Mouse (Mus musculus): ENCODE measurements around the gene Apbb1. TPM values are rescaled to one million over a fixed set of nuclear protein-coding genes. Genes with fewer than 3 reads are reported as not detected.
A peak's percentile ranks its signal among the peaks of the same experiment; 100 is the strongest.

Apbb1 gene
- 0.01 and 0.19 TPM in 2 replicates for polyA plus RNA-seq (2012)

DNA sequence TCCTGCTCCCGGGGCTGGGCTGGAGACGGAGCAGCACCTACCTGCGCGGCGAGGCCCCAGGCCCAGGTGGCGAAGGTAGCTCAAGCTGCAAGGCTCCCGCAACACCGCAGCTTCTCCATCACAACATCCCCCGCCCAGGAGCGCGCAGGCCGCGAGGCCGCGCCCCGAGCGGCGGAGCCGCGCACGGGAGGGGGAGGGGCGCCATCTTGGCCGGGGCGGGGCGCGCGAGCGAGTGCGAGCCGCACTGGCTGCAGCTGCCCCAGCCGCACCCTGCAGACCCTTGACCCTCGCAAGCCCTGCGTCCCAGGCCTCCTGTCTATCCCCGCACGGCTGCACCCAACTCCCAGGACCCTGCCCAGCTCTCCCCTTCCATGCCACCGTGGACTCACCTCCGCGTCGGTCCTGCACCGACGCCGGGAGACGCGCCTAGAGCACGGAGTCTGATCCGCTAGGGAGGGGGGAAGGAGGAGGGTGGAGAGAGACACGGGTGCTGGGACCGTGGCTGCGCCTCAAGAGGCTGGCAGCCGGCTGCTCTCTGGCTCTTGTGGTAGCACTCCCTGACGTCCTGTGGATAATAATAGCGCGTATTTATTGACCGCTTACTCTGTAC lies at the start of gene Apbb1:
TSS of gene Apbb1 (minus strand) at position 560 of the 610 bp plus-strand sequence.
- H3K36me3 ChIP-seq (ENCODE audit: control insufficient read depth) = no peaks in the 10 kb centered on the region
- no peaks in the 10 kb centered on the region for H3K9me3 ChIP-seq (ENCODE audit: control insufficient read depth, low read length)
- H3K4me1 ChIP-seq (ENCODE audit: control insufficient read depth) = peaks cover 9% of the 10 kb centered on the region
- peak within 1 kb of the TSS; percentile 63 for H3K4me3 ChIP-seq (replicated peaks)
- TF ChIP-seq TAL1 (IDR thresholded peaks at IDR 0.05; ENCODE audit: low read length) (no peak), GATA1 (IDR thresholded peaks at IDR 0.05; ENCODE audit: low read length) (no peak)
- peaks cover 34% of the 10 kb centered on the region for H3K27me3 ChIP-seq (ENCODE audit: control insufficient read depth)

DNA sequence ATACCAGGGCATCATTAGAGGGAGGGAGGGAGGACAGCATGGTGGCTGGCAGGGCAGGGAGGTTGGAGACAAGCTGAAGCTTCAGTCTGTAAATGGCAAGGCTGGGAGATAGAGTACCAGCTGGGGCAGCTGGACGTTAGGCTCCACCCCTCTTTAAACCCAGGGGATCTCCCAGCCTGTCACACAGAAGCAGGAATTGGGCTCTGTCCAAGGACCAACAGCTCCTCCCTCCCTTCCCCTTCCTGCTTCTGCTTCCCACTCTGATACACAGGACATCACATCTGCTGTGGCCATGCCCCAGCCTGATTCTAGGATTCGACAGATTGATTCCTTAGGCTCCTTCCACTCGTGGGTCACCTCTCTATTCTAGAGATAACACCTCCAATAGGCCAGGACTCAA lies 47.2 kb upstream of the Apbb1 start:
- H3K4me1 ChIP-seq (ENCODE audit: control insufficient read depth) = peaks cover 11% of the 10 kb centered on the region
- no peaks in the 10 kb centered on the region for H3K36me3 ChIP-seq (ENCODE audit: control insufficient read depth)
- peaks cover 30% of the 10 kb centered on the region for H3K27me3 ChIP-seq (ENCODE audit: control insufficient read depth)
- no peaks in the 10 kb centered on the region for H3K9me3 ChIP-seq (ENCODE audit: control insufficient read depth, low read length)
- TF ChIP-seq GATA1 (IDR thresholded peaks at IDR 0.05; ENCODE audit: low read length) = no peak
- TF ChIP-seq TAL1 (IDR thresholded peaks at IDR 0.05; ENCODE audit: low read length) = no peak
- no peak overlapping the region for H3K4me3 ChIP-seq (replicated peaks)

DNA sequence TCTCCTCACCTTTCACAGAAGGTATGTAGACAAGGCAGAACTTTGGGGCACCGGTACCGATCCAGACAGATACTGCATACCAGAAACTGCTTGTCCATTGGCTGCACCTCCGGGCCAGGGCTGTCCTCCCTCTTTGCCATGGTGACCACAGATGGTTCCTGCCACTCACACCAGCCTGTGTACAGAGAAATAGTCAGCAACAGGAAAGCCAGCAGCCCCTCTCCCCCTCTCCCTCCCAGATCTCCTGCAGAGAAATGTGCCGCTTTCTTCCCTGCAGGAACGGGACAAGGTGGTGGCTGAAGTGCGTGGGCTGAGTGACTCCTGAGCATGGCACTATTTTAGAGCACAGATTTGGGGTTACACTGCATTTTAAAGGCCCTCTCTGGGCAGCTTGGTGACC lies 43.9 kb upstream of the Apbb1 start:
- no peaks in the 10 kb centered on the region for H3K9me3 ChIP-seq (ENCODE audit: control insufficient read depth, low read length)
- no peaks in the 10 kb centered on the region for H3K4me1 ChIP-seq (ENCODE audit: control insufficient read depth)
- peaks cover 3% of the 10 kb centered on the region for H3K27me3 ChIP-seq (ENCODE audit: control insufficient read depth)
- TF ChIP-seq GATA1 (IDR thresholded peaks at IDR 0.05; ENCODE audit: low read length) (no peak), TAL1 (IDR thresholded peaks at IDR 0.05; ENCODE audit: low read length) (no peak)
- H3K36me3 ChIP-seq (ENCODE audit: control insufficient read depth) = no peaks in the 10 kb centered on the region
- H3K4me3 ChIP-seq (replicated peaks) = no peak overlapping the region

DNA sequence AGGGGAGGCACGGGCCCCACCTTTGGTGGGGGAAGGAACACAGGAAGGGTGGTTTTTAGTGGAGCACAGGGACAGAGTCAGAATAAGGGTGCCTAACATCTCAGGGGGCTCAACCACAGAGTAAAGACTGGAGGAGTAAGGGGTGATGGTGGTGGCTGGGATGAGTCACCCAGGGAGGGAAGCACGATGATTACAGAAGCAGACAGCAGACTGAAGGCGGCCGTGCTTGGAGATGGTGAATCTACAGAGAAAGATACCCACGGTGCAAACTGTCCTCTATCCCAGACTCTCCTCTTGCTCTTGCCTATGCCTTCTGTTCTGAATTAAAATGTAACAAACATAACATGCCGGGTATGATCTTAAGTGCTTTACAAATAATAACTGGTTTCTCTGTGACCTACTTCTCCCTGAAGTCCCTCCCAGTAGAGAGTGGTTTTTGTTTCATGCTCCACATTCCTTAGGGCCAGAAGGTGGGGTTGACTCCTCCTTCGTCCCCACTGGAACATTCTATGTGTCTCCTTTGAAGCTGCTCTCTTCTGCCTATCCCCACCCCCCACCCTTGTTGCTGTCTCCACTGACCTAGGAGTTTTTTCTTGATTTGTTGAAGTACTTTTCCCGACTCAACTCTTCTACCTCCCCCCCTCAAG lies 40.3 kb upstream of the Apbb1 start:
- TF ChIP-seq TAL1 (IDR thresholded peaks at IDR 0.05; ENCODE audit: low read length) (no peak), GATA1 (IDR thresholded peaks at IDR 0.05; ENCODE audit: low read length) (no peak)
- Histone ChIP-seq H3K36me3 (ENCODE audit: control insufficient read depth) (peaks cover 10% of the 10 kb centered on the region; the same call in 1 of the 2 replicates), H3K27me3 (ENCODE audit: control insufficient read depth) (no peaks in the 10 kb centered on the region), H3K4me1 (ENCODE audit: control insufficient read depth) (no peaks in the 10 kb centered on the region), H3K9me3 (ENCODE audit: control insufficient read depth, low read length) (no peaks in the 10 kb centered on the region), H3K4me3 (replicated peaks) (no peak overlapping the region)

DNA sequence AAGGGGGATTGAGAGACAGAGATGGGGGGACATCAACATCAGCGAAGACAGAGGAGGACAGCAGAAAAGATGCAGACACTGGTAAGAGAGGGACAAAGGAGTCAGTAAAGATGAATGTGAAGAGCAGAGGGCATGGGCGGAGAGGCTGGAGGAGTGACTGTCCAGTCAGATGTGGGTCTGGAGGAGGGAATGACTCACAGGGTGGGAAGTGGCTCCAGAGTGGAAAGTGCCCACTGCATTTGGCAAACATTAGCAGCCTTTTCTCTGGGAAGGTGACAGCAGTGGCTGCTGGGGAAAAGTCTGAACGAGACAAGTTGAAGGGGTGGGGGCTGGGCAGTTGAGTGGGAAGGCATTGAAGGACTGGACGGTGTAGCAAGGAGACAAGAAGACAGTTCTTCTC lies 39.6 kb upstream of the Apbb1 start:
- Histone ChIP-seq H3K27me3 (ENCODE audit: control insufficient read depth) (no peaks in the 10 kb centered on the region), H3K4me1 (ENCODE audit: control insufficient read depth) (no peaks in the 10 kb centered on the region), H3K9me3 (ENCODE audit: control insufficient read depth, low read length) (no peaks in the 10 kb centered on the region), H3K36me3 (ENCODE audit: control insufficient read depth) (peaks cover 10% of the 10 kb centered on the region; the same call in 1 of the 2 replicates), H3K4me3 (replicated peaks) (no peak overlapping the region)
- TF ChIP-seq TAL1 (IDR thresholded peaks at IDR 0.05; ENCODE audit: low read length) (no peak), GATA1 (IDR thresholded peaks at IDR 0.05; ENCODE audit: low read length) (no peak)

DNA sequence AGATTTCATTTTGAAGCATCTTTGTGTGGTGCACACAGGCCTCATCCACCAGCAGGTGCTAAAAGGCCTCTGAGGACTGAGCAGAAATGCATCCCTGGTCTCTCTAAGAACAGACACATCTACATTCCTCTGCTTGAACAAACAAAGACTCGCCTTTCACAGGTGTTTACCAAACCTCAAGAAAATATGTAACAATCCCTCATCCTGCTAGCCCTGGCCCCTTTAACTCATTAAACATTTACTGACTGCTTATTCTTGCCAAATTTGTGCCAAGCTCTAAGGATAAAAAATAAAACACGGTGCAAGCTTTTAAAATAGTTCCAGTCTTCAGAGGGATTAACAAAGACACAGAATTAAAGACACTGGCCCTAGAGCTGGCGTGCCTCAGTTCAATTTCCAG lies 38.2 kb upstream of the Apbb1 start:
- Histone ChIP-seq H3K27me3 (ENCODE audit: control insufficient read depth) (no peaks in the 10 kb centered on the region), H3K4me3 (replicated peaks) (no peak overlapping the region), H3K4me1 (ENCODE audit: control insufficient read depth) (0 out of 2 replicates have a peak, but pooled peaks cover 2% of the 10 kb centered on the region), H3K9me3 (ENCODE audit: control insufficient read depth, low read length) (no peaks in the 10 kb centered on the region), H3K36me3 (ENCODE audit: control insufficient read depth) (peaks cover 10% of the 10 kb centered on the region; the same call in 1 of the 2 replicates)
- TF ChIP-seq GATA1 (IDR thresholded peaks at IDR 0.05; ENCODE audit: low read length) = no peak
- TF ChIP-seq TAL1 (IDR thresholded peaks at IDR 0.05; ENCODE audit: low read length) = no peak

DNA sequence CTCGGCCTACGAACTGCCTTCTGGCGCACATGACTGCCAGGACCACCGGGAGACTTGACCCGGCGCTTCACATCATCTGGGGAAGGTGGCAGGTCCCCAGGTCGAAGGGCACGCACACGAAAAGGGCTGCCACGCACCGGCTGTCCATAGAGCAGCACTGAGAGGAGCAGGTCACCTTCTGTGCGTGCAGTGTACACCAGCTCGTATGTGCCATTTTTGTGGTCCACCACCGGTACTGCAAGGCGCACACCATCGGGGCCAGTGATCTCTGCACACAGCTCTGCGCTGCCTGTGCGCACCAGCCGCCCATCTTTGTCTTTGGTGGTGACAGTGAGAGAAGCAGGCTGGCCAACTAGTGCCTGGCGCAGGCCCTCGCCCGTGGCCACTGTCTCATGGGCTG lies 36.4 kb upstream of the Apbb1 start:
- TF ChIP-seq TAL1 (IDR thresholded peaks at IDR 0.05; ENCODE audit: low read length) (no peak), GATA1 (IDR thresholded peaks at IDR 0.05; ENCODE audit: low read length) (no peak)
- Histone ChIP-seq H3K9me3 (ENCODE audit: control insufficient read depth, low read length) (no peaks in the 10 kb centered on the region), H3K4me1 (ENCODE audit: control insufficient read depth) (0 out of 2 replicates have a peak, but pooled peaks cover 2% of the 10 kb centered on the region), H3K4me3 (replicated peaks) (no peak overlapping the region), H3K36me3 (ENCODE audit: control insufficient read depth) (peaks cover 10% of the 10 kb centered on the region; the same call in 1 of the 2 replicates), H3K27me3 (ENCODE audit: control insufficient read depth) (no peaks in the 10 kb centered on the region)

DNA sequence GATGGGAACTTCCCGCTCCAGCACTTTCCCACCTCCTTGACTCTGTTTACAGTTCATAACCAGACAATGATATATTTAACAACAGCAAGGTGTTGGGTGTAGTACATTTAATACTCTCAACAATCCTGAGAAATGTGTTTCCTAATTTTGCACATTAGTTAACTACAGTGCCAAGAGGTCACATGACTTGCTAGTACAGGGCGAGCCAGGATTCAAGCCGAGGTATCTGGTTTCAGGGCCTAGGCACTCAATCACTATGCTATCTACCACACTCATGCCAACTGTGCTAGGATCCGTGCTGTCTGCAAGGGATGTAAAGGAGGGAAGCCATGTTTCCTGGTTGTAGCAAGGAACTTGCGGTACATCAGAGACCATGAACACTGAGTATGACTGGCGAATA lies 35.1 kb upstream of the Apbb1 start:
- no peak overlapping the region for H3K4me3 ChIP-seq (replicated peaks)
- no peaks in the 10 kb centered on the region for H3K27me3 ChIP-seq (ENCODE audit: control insufficient read depth)
- H3K9me3 ChIP-seq (ENCODE audit: control insufficient read depth, low read length) = no peaks in the 10 kb centered on the region
- H3K4me1 ChIP-seq (ENCODE audit: control insufficient read depth) = 0 out of 2 replicates have a peak, but pooled peaks cover 2% of the 10 kb centered on the region
- TF ChIP-seq GATA1 (IDR thresholded peaks at IDR 0.05; ENCODE audit: low read length) = no peak
- H3K36me3 ChIP-seq (ENCODE audit: control insufficient read depth) = peaks cover 11% of the 10 kb centered on the region; the same call in 1 of the 2 replicates

DNA sequence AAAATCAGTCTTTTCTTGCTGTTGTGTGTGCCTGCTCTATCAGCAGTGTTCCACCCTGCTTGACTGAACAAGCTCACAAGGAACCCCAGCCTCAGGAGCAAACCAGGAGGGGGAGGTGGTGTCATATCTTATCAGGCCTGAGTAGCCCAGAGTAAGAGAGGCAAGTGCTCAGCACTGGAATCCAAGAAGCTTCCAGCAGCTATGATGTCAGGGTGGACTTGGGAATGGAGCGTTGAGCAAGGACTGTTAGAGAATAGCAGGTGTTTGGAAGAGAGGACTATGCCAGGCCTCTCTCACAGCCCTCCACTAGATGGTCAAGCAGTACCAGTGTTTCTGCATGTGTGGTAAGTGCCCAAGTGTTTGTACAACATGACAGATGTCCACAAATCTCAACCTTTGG lies 34.3 kb upstream of the Apbb1 start:
- no peaks in the 10 kb centered on the region for H3K9me3 ChIP-seq (ENCODE audit: control insufficient read depth, low read length)
- no peak for TF ChIP-seq GATA1 (IDR thresholded peaks at IDR 0.05; ENCODE audit: low read length)
- no peak for TF ChIP-seq TAL1 (IDR thresholded peaks at IDR 0.05; ENCODE audit: low read length)
- peaks cover 18% of the 10 kb centered on the region; the same call in 1 of the 2 replicates for H3K36me3 ChIP-seq (ENCODE audit: control insufficient read depth)
- H3K27me3 ChIP-seq (ENCODE audit: control insufficient read depth) = no peaks in the 10 kb centered on the region
- H3K4me1 ChIP-seq (ENCODE audit: control insufficient read depth) = 0 out of 2 replicates have a peak, but pooled peaks cover 2% of the 10 kb centered on the region
- H3K4me3 ChIP-seq (replicated peaks) = no peak overlapping the region

Data from erythroblast, embryonic 14.5 days (primary cell).